Mouse (Mus musculus): ENCODE results near the gene Sv2c. TPM values are rescaled to one million over a fixed set of nuclear protein-coding genes. Genes with fewer than 3 reads are reported as not detected.

Sv2c gene
- total RNA-seq, 2 experiments from 2014 or later = 0.76 to 0.80 TPM

DNA sequence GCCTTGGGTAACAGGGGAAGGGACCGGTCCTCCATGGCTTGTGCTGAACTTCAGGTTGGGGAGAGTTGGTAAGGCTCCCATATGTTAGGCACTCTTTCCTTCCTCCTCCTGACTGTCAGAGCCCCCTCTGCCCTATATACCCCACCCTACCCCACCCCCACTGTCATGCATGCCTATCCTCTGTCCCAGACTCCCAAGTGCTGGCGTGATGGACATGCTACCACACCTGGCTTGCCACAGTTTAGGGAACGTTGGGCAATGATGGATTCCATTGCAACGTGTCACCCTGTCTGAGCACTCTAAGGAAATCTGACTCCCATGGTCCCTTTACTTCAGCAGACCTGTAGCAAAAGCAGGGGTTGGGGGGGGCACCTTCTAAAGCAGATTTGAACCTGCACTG is 183.6 kb downstream of the Sv2c start:
- DNase-seq (ENCODE audit: low spot score in 2 of 2) = no peak

DNA sequence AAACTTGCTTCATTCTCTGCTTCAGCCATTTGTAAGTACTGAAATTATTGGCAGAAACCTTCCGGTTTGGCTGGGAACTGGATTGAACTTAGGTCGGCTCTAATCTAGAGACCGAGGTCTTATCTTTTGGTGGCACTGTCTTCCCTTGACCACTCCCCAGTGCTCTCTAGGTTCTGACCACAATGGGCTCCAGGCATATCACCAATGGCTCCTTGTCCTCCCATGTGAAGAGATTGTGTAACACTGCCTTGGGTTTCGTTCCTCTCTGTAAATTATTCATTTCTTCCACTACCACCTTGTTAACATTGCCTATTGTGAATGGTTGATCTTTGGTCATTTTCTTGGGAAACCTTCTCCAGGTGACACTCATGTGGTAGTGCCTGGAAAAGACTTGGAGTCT is 184.0 kb downstream of the Sv2c start:
- DNase-seq (ENCODE audit: low spot score in 2 of 2) = no peak

DNA sequence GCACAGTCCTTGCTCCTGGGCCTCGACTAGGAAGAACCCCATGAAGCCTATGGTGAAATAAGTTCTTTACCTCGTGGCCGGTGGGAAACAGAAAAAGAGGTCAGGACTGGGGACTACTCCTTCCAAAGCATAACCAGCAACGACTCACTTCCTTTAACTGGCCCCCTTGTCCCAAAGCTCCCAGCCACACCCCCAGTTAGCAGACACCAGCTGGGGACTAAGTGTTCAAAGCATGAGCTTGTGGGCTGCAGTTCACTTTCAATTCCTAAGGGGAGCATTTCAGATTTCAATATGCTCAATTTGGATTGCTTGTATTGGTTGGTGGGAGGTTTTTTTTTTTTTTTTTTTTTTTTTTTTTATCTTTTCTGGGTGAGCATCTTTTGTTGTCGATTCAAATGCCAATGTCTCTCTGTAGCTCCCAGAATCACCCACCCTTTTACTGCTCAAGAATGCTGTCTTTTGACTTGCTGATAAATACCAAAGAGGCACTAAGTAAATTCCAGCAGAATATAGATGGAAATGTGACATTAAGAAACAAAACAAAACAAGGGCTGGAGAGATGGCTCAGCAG is 186.4 kb downstream of the Sv2c start:
- no peak for DNase-seq (ENCODE audit: low spot score in 2 of 2)

DNA sequence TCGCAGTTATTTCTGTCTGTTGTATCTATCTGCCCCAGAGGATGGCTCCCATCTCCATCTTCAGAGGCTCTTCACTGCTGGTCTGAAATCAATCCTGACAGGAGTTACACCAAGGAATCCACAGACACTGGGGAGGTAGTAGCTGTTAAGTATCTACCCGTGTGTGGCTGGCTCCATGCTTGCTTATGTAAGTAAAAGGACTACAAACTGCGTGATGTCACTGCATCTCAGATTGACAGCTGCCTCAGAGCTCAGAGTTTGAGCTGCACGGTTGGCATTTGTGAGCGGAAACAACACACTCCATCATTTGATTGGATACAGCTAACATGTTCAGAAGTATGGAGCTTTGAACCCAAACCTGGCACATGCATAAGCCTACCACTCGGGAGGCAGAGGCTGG is 187.8 kb downstream of the Sv2c start:
- DNase-seq (ENCODE audit: low spot score in 2 of 2) = no peak

DNA sequence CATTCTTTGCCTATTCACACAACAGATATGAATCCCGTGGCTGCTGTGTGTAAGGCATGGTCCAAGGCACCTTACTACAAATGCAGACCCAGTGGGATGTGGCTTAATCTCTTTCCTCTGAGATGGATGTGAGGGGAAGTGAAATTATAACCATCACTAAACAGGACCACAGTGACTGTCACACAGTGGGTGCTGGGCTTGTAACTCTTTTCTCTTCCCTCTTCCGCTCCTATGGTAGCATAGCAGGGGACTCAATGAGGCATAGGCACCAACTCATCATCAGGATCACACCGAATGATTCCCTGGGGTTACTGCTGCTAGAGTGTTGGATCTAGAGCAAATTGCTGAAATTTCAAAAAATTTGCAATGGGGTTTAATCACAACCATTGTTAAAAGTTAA is 188.5 kb downstream of the Sv2c start:
- no peak for DNase-seq (ENCODE audit: low spot score in 2 of 2)

DNA sequence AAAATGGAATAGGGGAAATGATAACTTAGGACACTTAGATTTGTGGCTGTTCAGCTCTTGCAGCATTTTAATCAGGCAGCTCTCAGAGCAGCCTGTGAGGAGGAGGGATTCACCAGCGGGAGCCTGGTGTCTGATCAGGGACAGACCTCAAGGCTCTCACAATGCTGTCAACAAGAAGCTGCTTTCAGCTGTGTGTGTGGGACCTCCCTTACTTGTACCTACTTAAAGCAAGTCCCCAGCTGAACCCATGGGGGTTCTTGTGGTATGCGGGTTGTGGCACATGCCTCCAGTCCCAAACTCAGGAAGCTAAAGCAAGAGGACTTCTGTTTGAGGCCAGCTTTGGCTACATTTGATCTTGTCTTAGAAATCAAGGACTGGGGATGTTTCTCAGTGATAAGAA is 189.8 kb downstream of the Sv2c start:
- DNase-seq (ENCODE audit: low spot score in 2 of 2) = no peak

DNA sequence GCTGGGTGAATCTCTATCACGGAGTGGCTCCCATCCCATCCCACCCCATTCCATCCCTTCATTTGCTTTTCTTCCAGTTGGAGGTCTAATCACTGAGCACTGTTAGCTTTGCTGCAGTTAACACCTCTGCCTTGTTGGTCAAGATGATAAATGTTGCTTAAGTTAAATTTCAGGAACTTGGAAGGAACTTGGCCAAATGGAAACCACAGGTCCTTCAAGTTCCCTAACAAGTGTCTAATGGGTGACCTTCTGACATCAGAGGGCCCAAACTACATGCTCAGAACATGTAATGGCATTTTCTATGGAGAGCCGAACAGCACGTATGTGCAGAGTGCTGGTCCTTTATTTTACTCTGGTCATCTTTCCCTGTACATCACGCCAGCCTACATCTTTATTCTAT is 190.5 kb downstream of the Sv2c start:
- DNase-seq (ENCODE audit: low spot score in 2 of 2) = no peak

DNA sequence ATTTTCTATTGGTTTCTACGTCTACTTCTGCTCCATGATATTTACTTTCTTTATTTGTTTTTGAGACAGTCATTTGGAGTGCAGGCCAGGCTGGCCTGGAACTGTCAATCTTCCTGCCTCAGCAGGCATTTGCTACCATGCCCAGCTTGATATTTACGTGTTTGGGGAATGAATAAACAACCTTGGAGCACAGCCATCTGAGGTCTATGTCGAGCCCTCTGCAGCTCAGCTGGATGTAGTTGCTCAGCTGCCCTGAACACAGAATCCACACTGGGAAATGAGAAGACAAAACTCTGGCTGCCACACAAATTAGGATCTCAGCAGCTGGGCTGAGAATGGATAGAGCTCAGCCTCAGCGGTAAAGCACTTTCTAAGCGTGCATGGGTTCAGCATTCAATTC is 191.6 kb downstream of the Sv2c start:
- DNase-seq (ENCODE audit: low spot score in 2 of 2) = no peak

DNA sequence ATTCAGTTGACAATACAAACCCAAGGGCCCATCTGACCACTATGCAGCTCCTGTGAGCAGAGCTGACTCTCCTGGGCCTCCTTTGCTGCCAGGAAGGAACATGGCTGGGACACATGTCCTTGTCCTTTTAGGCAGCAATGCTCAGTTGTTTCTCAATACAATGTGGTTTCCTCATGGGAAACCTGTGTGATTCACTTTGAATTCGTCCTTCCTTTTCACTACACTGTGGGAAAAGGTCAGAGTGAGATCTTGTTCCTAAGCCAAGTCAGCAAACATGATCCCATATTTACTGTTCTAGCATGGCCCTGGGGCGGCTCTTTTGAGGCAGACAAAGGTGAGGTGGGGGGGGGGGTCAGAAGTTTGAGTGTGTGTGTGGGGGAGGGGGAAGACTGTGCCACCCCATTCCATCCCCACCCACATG is 208.2 kb downstream of the Sv2c start:
- no peak for DNase-seq (ENCODE audit: low spot score in 2 of 2)

DNA sequence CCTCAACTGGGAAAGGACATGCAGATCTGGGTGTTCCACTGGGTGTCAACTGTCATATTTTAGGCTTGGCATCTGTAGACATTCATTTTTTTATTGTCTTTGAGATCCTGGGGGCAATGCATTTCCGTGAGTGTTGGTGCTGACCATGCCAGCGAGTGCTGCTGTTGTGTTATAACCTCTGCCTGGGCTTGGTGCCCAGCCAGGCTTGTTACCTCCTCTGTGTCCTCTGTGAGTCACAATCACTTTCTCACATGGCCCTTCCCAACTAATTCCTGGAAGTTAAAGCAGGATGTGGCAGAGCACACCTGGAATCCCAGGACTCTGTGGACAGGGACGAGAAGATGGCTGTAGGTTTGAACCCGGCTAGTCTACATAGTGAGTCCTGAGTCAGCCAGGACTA is 209.8 kb downstream of the Sv2c start:
- no peak for DNase-seq (ENCODE audit: low spot score in 2 of 2)

DNA sequence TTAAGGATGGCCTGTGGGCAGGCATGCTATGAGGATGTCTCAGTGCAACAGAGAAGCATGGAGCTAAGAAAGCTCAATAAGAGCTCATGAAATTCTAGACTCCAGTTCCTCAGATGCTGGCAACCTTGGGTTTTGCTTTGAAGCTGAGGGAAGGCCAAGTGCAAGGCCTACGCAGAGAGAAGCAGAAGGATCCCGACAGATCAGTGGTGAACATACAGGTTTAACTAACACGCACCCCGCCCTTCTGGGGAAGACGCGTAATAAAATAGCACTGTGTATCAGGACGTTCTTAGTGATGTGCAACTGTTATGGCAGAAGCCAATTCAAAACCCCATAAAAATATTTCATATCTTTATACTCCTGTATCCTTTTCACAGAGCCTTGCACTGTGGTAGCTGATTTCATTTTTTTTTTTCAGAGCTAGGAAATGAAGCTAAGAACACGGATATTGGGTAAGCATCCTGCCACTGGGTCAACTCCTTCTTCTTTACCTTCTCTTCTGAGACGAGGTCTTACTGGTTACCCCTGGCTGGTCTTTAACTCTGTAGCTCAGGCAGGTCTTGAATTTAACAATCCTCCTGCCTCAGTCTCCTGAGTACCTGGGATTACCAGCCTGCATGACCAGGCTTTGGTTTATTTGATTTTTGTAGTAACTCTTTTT is 213.6 kb downstream of the Sv2c start:
- DNase-seq (ENCODE audit: low spot score in 2 of 2) = no peak

DNA sequence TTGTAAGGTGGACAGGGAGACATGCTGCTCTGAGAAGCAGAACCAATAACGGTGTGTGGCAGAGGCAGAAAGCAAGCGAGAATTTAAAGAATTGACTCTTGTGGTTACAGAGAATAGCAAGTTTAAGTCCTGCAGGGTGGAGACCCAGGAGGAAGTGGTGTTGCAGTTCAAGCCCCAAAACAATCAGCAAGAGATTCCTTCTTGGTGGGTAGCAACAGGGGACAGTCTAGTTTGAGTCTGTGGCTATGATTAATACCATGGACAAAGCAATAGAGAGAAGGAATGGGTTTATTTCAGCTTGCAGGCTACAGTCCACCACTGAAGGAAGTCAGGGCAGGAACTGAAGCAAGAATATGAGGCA is 219.4 kb downstream of the Sv2c start:
- DNase-seq (ENCODE audit: low spot score in 2 of 2) = no peak

DNA sequence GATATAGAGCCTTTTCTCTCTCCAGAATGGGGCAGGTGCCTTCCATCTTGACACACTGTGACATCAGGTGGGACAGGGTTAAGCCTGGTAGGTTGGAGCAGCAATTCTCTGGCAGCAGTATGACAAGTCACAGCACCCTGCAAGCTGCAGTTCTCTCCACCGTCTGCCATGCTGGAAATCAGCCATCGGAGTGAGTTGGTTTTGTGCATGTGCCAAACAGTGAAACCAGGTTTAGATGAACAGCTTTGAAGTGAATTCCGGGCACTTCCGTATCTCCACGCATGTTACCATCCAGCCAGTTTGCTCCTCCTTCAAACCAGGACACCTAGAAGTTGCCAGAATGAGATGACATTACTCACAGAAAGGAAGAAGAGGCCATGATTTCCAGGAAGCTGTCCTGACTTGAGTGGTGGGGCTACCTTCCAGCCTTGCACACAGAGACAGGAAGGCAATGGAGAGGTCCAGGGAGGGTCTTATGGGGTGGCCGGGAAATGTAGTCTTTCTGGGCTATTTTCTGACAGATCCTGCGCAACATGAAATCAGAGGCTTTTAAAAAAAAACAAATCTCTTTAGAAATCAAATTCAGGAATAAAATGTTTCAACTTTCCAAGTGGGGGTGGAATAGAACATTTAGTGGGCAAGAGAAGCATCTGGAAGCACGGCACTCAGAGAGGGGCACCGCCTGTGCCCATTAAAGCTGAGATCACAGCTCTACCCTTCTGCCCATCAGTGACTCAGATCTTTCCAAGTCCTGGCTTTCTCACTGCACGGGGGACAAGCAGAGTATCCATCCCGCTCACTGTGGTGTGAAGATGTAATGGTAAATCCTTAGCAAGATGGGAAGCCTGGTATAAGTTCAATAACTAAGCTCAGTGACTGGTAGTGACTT is 220.0 kb downstream of the Sv2c start:
- no peak for DNase-seq (ENCODE audit: low spot score in 2 of 2)

DNA sequence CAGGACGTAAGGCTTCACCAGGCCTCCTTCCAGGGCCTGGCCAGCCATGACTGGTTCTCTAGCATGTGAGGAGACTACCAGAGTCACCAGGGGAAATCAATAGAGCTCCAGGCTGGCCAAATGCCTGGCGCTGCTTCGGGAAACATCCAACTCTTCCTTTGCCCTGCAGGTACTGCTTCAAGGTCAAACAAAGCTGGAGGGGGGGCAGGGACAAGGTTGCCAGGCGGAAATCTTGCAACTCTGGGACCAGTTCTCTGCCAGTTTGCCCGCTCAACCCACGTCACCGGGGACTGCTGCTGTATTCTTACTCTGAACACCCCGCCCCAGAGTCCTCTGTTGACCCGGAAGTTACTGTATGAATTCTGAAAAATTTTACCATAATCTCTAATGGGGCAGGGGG is 222.1 kb downstream of the Sv2c start:
- no peak for DNase-seq (ENCODE audit: low spot score in 2 of 2)

DNA sequence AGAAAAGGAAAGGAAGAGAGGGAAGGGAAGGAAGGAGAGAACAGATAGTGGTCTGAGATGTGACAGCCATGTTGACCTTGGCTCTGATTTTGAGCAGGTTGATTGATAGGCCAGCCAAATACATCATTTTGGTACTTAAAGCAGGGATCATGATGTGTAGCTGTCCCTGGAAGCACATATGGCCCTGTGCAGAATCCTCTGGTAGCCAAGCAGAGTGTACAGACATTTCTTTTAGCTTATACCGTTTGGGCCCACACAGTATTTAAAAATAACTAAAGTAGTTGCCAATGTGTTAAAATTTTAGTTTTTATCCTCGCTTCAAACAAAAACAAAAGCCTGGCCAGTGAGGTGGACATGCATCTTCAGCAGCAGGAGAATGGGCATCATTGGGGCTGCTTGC is 223.1 kb downstream of the Sv2c start:
- no peak for DNase-seq (ENCODE audit: low spot score in 2 of 2)

Other genes with a start within 250 kb of the Sv2c start
- 10 to 100 TPM; 10.2 to 11.5 TPM for gene Iqgap2, start 240.7 kb downstream of the Sv2c start, total RNA-seq (2021)
- 10 to 100 TPM; 15.7 to 16.0 TPM for gene Gm20075, start 51.2 kb downstream of the Sv2c start, total RNA-seq (2021)
- gene Gm17190, start 50.5 kb downstream of the Sv2c start, total RNA-seq (2021) = not detected

Measured in gastrocnemius, postnatal 4 days (tissue).